Mouse (Mus musculus) forebrain, embryonic 16.5 days (tissue): ENCODE measurements at regions not wholly inside any gene's neighbourhood (a gene's known extent, or its start where the extent isn't known, plus 50 kb on each side); places are given as distances from the start of the nearest gene placed in this dataset.

Experiments
- ATAC-seq: fragments of 200-750 bp; cut with Nextera tagmentation; 2 replicates; pipeline ENCODE4 v1.8.0; 2017; ENCODE audit warnings: mild to moderate bottlenecking, moderate library complexity
- H3K27ac ChIP-seq: fragments of 300-500 bp; sonication (generic); 2 replicates; pipeline ENCODE4 v1.5.1; 2014; ENCODE audit warnings: low read length, control low read depth
- H3K27me3 ChIP-seq: fragments of 300-500 bp; sonication (generic); replicated peaks from 2 replicates; pipeline ENCODE4 v1.6.1; 2014; ENCODE audit warnings: low read length; ENCODE audit not compliant: control insufficient read depth, insufficient read depth
- H3K36me3 ChIP-seq: fragments of 300-500 bp; sonication (generic); 2 replicates; pipeline ENCODE4 v1.6.1; 2014; ENCODE audit not compliant: control insufficient read depth, insufficient read depth
- H3K4me1 ChIP-seq: fragments of 300-500 bp; sonication (generic); replicated peaks from 2 replicates; pipeline ENCODE4 v1.6.1; 2014; ENCODE audit warnings: low read length; ENCODE audit not compliant: control insufficient read depth, insufficient read depth
- H3K4me2 ChIP-seq: fragments of 300-500 bp; sonication (generic); 2 replicates; pipeline ENCODE4 v1.6.1; 2014; ENCODE audit warnings: mild to moderate bottlenecking, low read length, control low read depth
- H3K4me3 ChIP-seq: fragments of 300-500 bp; sonication (generic); replicated peaks from 2 replicates; pipeline ENCODE4 v1.5.1; 2014; ENCODE audit warnings: mild to moderate bottlenecking, low read length, control low read depth
- H3K9ac ChIP-seq: fragments of 300-500 bp; sonication (generic); replicated peaks from 2 replicates; pipeline ENCODE4 v1.6.1; 2014; ENCODE audit warnings: low read depth, low read length, control low read depth
- H3K9me3 ChIP-seq: fragments of 300-500 bp; sonication (generic); 2 replicates; pipeline ENCODE4 v1.6.1; 2016; ENCODE audit warnings: low read length; ENCODE audit not compliant: control insufficient read depth
- WGBS: fragments of 180-500 bp; shearing (Covaris S2); extraction: QIAGEN DNeasy Blood & Tissue Kit; methylation state at CpG from one replicate; pipeline ENCODE4 v1.1.7; 2014; 5-methylcytosine and 5-hydroxymethylcytosine counted together

DNA sequence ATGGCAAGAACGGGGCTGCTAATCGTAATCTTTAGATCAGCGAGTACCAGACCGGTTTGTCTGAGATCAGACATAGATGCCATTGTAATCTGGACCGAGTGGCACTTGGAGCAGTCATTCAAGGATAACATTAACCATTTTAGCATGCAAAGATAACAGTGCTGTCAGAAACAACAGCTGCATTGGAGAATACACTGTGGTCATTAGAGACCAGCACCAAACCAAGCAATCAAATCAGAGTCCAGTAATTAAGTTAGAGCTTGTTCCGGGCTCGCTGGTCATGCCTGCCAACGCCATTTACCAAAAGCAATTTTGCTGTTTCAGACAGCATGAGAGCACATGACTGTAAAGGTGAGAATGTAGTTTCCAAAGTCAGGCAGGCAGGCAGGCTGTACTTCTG lies 50.1 kb upstream of the Erbin start:
- H3K9ac ChIP-seq, result no peak overlapping the region
- H3K4me3 ChIP-seq, result no peak overlapping the region
- no peak overlapping the region for H3K27ac ChIP-seq
- peaks cover 5% of the 10 kb centered on the region; the same call in 1 of the 2 replicates for H3K4me1 ChIP-seq
- no peaks in the 10 kb centered on the region for H3K9me3 ChIP-seq
- no peak overlapping the region for H3K4me2 ChIP-seq
- 0 out of 2 replicates have a peak, but pooled peaks have one; percentile 15 for ATAC-seq
- no peaks in the 10 kb centered on the region for H3K27me3 ChIP-seq
- no peaks in the 10 kb centered on the region for H3K36me3 ChIP-seq
- 41% methylated on average over 8 of the region's 8 CpGs for WGBS
